Mouse (Mus musculus) kidney, adult 2 months (tissue): ENCODE data around the gene Slc11a2.

Experiments used
- CTCF ChIP-seq: fragments of 200-500 bp; conservative IDR thresholded peaks from 2 replicates; pipeline ENCODE4 v1.5.1; 2011; ENCODE audit warnings: low read depth, mild to moderate bottlenecking, control low read depth, low read length, moderate library complexity, mixed read lengths; ENCODE audit not compliant: insufficient read depth, insufficient read length
- POLR2A ChIP-seq: fragments of 200-500 bp; IDR thresholded peaks from one replicate; pipeline ENCODE4 v1.6.1; 2011; ENCODE audit warnings: low read depth, low read length, control low read depth

- TF ChIP-seq CTCF (no peak), POLR2A (no peak)
These were observed 49.1 kb upstream of the Slc11a2 start for GRCm38 (mm10) chr15:100473926-100474503.
